Mouse (Mus musculus) layer of hippocampus, postnatal 10 days (tissue): ENCODE data around the gene Ugt1a9. TPM values are rescaled to one million over a fixed set of nuclear protein-coding genes. Genes with fewer than 3 reads are reported as not detected.
A peak's percentile ranks its signal among the peaks of the same experiment; 100 is the strongest.
"Not testable (repeated sequence)": the region's sequence is repeated elsewhere in the genome, so short reads cannot be mapped to it uniquely, and the experiment has no call there.

Experiments used
- DNase-seq, 2 experiments: peaks; one replicate each; pipeline ENCODE4 v3.0.0; 2021; ENCODE audit warnings: low spot score in 2 of 2
- total RNA-seq, 2 experiments: library from RNA; stranded (reverse); gene quantifications; 2 replicates each; pipeline ENCODE4 v1.2.3; 2021

The Ugt1a9 gene
- total RNA-seq, 2 experiments from 2014 or later = not detected

DNA sequence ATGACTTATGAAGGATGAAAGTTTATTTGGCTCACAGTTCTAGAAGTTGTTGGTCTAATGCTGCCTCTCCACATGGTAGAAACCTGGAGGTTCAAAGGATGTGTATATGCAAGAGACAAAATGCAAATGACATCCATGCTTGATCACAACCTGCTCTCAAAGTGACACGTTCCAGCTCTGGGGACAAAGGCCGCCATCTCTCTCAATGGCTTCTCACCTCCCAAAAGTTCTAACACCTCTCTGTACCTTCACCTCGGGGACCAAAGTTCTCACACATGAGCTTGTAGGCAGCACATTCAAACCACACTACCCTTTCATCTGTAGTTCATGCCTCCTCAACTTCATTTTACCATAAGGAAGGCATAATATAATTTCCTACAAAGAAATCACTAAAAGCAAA is 147.0 kb downstream of the Ugt1a9 start:
- no peak for DNase-seq

DNA sequence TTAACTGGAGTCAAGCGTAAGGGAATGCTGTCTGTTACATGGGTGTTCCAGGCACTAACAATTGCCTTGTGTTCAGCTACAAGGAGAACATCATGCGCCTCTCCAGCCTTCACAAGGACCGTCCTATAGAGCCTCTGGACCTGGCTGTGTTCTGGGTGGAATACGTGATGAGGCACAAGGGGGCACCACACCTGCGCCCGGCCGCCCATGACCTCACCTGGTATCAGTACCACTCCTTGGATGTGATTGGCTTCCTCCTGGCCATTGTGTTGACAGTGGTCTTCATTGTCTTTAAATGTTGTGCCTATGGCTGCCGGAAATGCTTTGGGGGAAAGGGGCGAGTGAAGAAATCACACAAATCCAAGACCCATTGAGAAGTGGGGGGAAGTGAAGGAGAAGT is 147.5 kb downstream of the Ugt1a9 start:
- DNase-seq = peak in 1 of 2 experiments; percentile 15

DNA sequence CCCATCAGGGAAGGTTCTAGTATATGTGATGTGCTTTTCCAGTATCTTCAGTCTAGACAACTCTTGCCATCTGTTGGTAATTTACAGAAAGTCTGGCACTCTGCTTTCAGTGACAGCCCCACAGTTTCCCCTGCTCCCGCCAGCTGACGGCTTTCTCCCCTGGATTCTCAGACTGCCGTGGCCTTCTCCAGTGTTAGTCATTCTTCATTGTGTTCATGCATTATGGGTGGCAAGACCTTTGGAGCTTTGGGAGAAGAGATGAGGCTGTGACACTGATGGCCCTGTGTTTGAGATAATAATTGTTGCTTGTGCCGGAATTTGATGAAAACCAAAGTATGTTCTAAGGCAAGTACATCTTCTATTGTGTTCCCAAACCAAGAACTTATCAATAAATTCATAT is 148.0 kb downstream of the Ugt1a9 start:
- no peak for DNase-seq

DNA sequence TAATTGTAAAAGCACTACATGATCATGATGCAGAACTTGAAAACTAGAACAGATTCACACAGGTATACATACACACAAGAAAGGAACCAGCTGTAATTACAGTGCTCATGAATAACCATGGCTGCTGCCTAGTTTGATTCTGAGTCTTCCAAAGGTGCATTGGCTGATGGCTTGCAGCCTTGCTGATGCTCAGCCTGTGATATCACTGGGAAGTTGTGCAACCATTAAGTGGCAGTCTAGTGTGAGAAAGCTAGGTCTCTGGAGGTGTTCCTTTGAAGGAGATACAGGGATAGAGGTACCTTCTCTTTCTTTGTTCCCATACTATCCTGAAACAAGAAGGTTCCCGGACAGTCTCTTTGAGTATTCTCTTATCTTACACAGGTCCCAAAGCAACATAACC is 148.5 kb downstream of the Ugt1a9 start:
- no peak for DNase-seq

DNA sequence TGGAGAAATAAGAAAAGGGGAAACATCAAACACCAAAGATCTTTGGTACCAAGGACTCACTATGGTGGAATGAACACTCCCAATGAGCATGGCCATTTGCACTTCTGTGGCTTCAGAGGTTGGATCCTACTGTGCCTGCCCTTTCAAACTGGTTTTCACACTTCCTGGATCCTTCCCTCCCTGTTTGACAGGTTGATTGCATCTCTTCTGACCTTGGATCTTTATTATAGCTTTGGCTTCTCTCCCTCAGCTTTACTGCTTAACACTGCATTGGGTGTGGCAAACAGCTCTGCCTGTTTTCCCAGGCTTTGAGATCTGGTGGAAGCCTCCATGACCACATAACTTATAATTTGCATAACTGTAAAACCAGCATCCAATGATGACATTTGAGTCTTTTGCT is 149.7 kb downstream of the Ugt1a9 start:
- no peak for DNase-seq

DNA sequence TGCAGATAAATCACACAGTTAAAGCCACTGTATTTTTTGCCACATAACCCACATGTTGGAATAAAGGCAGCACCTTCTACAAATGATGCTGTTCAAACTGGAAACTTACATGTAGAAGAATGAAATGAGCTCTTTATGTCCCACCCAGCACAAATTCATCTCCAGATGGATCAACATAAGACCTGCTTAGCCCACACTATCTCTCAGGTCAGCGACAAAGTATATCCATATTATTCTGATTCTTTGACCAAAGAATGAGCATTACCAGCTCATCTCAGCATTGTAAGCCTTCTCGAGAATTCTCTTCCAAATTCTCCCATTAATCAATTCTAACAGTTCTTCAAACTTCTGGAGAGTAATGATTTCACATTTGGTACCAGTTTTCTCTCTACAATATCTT is 151.6 kb downstream of the Ugt1a9 start:
- DNase-seq = no peak

DNA sequence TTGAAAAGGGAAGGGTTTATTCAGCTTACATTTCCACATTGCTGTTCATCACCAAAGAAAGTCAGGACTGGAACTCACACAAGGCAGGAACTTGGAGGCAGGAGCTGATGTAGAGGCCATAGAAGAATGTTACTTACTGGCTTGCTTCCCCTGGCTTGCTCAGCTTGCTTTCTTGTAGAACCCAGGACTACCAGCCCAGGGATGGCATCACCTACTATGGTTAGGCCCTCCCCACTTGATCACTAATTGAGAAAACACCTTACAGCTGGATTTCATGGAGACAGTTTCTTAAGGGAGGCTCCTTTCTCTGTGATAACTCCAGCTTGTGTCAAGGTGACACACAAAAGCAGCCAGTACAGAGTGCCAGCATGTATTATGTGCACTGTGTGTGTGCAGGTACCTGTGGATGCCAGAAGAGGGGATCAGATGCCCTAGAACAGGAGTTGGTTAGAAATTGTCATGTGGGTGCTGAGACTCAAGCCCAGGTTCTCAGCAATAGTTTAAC is 152.5 kb downstream of the Ugt1a9 start:
- DNase-seq = not testable (repeated sequence)

DNA sequence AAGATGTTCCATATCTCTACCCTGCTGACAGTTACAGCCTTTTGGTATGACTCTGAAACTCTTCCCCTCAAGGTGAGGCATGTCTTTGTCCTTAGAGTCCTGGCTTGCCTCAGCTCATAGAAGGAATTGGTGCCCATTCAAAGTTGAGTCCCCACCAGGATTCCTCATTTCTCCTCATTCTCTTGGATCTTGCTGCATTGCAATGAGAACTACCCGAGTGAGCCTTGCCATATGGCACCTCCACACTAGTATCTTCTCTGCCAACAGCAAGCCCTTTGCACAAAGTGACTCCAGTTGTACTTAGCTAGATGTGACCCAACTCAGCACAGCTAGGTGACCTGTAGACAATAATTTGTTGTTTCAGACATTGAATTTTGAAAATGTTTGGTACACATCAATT is 153.0 kb downstream of the Ugt1a9 start:
- DNase-seq = peak in 1 of 2 experiments; percentile 13

DNA sequence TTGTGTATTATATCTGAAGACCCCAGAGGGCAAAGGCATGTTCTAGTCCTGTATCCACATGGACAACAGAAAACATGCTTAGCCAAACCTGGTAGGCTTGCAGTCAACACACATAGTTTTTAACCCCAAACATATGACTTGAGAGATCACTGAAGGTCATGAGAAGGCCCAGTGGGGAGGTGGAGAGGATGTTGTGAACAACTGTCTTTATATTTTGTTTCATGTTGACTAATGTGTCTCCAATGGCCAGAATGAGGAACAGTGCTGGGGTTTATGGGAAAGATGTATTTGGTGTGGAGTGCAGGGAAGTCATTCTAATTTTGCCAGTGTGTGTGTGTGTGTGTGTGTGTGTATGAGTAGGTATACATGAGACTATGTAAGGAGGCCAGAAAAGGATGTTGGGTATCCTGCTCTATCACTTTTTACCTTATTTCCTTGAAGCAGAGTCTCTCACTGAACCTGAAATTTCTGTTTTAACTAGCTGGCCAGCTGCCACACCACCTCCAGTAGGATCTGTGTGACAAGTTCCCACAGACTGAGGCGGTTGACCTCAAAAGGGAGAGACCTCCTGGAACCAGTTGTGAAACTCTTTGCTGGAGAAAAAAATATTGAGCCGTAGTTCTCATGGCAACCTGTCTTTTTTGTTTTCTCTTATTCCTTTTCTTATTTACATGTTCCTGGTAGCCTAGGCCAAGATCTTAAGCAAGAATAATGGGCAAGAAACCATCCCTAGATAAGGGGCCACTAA is 153.6 kb downstream of the Ugt1a9 start:
- DNase-seq = peak in 1 of 2 experiments; percentile 8

DNA sequence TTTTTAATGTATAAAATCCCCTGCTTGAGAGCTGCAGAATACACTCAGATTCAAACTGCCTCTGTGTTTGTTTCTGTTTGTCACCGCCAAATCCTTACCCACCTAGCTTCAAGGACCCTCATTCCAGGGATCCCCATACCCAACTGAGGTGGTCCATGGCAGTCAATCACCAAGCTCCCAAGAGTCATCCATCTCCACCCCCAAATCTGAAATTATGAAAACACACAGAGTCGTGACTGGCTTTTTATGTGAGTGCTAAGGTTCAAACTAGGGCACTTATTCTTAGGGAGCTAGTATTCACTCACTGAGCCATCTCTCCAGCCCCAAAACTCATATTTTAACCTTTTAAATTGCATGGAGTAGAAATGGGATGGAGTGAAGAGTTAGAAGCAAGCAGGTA is 154.7 kb downstream of the Ugt1a9 start:
- not testable (repeated sequence) for DNase-seq

DNA sequence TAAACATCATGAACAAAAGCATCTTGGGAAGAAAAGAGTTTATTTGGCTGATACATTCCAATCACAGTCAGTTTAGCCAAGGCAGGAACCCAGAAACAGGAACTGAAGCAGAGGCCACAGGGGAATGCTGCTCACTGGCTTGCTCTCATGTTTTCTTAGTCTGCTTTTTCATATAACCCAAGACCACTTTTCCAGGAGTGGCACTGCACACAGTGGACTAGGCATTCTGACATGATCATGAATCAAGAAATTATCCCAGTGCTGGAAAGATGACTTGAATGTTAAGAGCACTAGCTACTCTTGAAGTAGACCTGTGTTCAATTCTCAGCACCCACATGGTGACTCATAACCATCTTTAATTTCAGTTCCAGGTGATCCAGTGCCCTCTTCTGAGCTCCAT is 155.1 kb downstream of the Ugt1a9 start:
- DNase-seq = no peak

DNA sequence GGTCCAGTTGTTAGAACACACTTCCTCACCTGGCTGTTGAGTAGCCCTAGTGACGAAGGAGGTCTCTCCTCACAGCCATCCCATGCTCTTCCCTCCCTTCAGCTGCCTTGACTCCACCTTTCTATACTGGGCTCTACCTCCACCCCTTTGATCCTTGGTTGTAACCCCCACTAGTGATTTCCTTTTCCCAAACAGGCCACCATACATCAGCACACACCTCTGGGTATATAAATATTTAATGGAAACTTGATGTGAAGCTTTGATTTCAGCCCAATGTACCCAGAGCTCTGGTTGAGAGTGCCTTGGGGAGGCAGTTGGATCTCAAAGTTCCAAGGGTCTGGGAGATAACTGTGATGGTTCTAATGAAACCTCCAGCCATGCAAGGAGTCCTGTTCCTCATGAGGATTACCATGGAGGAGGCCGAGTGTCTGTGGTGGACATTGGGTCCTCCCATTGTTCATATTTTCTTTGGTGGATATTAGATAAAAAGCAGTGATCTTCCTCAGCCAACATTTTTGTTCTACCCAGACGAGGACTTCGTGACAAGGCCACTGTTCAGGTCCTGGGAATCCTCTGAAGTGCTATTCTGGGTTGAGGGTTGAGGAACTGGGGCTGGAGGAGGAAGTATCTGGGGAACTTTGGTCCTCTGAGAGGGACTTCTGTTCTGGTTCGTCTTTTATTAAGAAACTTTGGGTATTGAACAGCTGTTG is 156.2 kb downstream of the Ugt1a9 start, which contains the start of gene Mroh2a:
Mroh2a (plus strand) TSS at position 317 of the 710 bp plus-strand sequence.
- no peak for DNase-seq

DNA sequence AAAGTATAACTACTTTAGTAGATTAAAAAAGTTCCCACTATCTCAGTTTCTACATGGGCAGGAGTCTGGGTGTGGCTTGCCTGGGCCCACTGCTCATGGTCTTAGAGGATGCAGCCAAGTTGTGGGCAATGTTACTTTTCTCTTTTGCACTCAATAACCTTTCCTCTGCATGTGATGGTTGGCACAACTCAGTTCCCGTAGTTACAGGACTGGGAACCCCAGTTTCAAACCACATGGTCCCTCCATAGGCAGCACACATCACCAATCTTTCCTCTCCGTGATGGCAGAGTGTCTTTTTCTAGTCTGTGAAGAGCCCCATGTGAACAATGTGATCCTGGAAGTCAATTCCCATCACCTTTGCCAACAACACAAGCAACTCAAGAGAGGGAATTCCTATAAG is 156.9 kb downstream of the Ugt1a9 start:
- no peak for DNase-seq

DNA sequence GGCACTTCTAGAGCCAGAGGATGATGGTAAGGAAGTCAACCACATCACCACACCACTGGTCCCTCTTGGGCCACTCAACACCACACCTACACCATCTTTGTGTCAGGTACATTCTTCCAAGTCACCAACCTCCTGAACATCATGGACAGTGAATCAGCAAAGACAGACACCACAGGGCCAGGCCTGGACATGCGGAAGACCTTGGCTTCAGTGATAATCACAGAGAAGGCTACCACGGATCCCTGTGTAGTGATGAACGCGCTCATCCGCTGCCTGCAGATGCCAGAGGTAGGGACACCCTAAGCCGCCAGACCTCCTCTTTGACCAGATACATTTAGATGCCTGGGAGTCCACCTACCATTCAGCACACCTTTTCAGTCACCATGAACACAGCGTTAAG is 157.5 kb downstream of the Ugt1a9 start:
- no peak for DNase-seq

DNA sequence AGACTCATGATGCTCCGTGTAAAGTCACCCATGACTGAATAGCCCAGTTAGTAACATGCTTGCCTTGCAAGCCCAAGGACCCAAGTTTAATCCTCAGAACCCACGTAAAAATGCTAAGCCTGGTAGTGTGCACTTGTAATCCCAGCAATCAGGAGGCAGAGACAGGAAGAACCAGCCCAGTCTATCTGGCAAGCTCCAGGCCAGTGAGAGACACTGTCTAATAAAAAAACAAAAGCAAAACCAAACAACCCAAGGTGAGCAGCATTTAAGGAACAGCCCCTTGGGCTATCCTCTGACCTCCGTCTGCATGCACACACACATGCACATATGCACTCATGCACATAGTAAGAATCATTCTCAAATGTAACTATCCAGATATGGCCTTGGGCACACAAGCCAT is 159.0 kb downstream of the Ugt1a9 start:
- no peak for DNase-seq

DNA sequence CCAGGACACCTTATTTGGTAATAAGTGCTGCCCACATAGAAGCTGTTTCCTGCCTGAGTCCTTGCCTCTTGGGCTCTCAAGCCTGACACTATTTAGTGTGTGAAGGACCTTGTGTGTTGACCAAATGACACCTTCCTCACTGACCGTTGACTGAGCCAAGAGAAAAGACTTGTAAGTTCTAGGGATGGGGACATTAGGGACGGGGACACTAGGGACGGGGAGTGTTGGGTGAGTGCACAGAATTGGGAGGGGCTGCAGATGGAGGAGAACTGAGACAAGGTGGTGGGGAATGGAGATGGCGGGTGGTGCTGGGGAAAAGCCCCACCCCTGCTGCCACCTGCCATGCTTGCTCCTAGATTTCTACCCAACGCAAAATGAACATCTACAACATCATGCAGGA is 159.4 kb downstream of the Ugt1a9 start:
- DNase-seq = no peak

DNA sequence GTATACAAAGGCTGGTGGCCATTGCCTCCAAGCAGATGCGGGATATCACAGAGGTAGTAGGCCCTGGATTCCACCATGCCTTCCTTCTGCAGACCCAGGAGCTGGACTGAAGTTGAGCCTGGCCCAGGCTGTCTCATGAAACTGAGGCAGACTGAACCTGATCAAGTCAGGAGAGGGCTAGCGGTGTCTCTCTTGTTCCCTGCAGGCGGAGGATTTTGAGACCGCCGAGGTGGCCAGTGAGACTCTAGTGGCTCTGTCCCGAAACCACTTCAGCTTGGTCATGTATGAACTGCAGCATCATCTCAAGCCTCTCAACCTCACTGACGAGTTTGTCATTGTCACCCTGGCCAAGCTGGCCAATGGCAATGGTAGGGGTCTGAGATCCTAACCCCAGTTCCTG is 159.8 kb downstream of the Ugt1a9 start:
- DNase-seq = no peak

DNA sequence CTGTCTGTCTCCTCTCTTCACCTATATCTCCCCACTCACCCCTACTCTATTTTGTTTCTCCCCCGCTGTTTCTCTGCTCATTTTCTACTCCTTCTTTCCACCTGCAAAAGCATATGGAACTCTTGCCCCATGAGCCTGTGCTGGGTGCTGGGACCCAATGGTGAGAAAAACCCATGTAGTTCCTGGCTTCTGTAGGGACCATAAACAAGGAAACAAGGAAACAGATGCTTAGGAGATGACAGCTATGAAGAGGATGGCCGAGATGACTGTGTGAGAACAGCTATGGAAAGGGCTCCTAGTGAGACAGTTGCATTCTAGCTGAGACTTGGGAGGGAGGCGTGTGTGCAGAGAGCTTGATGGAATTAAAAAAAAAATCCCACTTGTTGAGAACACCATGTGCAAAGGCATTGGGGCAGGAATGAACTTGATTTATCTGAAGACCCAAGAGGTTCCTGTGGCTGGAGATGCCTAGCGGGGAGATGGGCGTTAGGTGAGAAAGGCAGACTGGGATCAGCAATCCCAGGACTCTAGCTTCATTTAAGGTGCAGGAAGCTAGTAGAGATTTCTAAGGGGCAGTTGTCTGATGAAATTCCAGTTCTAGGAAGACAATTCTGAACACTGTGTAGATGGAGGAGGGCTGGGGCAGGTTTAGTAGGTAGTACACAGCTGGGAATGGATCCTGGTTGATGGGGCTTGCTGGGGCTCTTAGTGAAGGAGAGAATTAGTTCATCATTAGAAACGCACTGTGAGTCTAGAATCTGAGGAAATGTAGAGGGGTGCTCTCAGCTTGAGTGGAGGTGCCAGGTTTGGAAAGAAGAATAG is 160.6 kb downstream of the Ugt1a9 start:
- DNase-seq = no peak

DNA sequence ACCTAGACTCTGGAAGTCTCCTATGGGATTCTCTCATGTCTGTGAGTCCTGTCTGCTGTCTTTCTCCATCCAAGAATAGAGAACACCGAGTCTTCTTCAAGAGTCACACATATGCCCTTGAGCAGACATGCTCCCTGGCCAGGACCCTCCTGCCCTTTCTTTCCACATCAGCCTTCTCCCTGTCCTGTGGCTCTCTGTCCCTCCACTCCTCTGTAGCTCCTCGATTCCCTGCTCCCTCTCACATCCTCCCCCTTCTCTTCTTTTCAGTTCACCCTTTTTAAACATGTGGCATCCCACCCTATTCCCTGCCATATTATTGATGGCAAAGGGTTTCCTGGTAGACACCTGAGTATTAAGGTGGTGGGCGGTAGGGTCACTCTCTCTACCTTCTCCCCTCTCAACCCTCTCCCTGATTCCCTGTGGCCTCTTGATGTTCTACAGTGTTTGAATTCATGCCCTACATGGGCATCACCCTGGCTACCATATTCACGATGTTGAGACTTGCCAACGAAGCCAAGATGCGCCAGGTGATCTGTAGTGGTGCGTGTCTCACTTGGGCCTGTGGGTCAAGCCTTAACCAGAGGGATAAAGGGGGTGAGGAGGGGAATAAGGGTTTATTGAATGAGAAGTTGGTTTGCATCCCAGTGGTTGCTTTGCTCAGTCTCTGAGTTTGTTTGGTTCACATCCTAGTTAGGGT is 161.4 kb downstream of the Ugt1a9 start:
- DNase-seq = no peak

DNA sequence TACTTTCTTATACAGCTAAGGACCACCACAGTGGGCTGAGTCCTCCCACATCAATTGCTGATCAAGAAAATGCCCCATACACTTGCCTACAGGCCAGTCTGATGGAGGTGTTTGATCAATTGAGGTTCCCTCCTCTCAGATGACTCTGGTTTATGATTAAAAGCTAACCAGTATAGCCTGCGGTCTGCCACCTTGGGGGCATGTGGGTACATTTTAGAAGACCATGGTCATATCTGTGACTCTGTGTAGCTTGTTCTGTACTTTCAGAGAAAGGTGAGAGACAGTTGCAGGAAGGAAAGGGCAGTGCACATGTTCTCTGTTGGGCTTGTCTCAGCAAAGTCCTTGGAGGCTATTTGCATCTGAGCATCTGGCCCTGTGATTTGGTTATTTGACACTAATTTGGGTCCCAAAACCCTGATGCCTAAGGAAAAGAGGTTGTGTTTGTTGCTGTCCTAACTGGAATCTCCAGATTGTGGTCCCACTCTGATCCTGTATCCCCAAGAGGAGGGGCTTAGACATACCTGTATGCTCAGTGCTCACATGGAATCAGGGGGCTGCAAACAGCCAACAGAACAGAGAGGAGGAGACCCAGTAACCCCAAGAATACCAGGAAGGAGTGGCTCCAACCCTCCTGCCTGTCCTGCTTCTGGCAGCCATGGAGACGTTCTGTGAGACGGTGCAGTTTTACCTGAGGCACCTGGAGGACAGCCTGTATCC is 162.2 kb downstream of the Ugt1a9 start:
- no peak for DNase-seq
